Mouse (Mus musculus) liver, postnatal 0 days (tissue): ENCODE measurements around the gene Prss22. TPM values are rescaled to one million over a fixed set of nuclear protein-coding genes. Genes with fewer than 3 reads are reported as not detected.

Experiments used
- microRNA-seq: library from miRNA; unstranded; fragments of <30 nt; microRNA quantifications from one replicate; pipeline ENCODE4, GENCODE M21; 2016
- polyA plus RNA-seq: library from polyadenylated mRNA; unstranded; fragments of >200 nt; fragmentation: Nextera tagmentation; extraction: Ambion mirVana; gene quantifications from 2 replicates; pipeline ENCODE4 v1.2.1, GENCODE M21; 2015

The Prss22 gene
- polyA plus RNA-seq, 1 experiment from 2014 or later, result not detected

Small RNAs within 50 kb of the gene (microRNA-seq; reads per million reads assigned to microRNA genes)
- not detected for gene Gm27700

Other genes with a start within 250 kb of the Prss22 start
- 11.9 TPM in 2 replicates for gene Flywch1, start 226.5 kb downstream of the Prss22 start, polyA plus RNA-seq
- 2.3 and 2.4 TPM in 2 replicates for gene Flywch2, start 212.0 kb downstream of the Prss22 start, polyA plus RNA-seq
- gene Srrm2, start 207.6 kb downstream of the Prss22 start, polyA plus RNA-seq, result 132 and 137 TPM in 2 replicates
- gene Elob, start 169.0 kb downstream of the Prss22 start, polyA plus RNA-seq, result 458 and 460 TPM in 2 replicates
- gene Prss33, start 162.0 kb downstream of the Prss22 start, polyA plus RNA-seq, result not detected in 2 replicates
- not detected in 2 replicates for gene Prss32, start 154.2 kb downstream of the Prss22 start, polyA plus RNA-seq
- gene Prss41, start 153.9 kb downstream of the Prss22 start, polyA plus RNA-seq, result 0.06 and 0.25 TPM in 2 replicates
- gene Prss21, start 130.0 kb downstream of the Prss22 start, polyA plus RNA-seq, result not detected in 2 replicates
- not detected in 2 replicates for gene Dcpp1, start 117.2 kb downstream of the Prss22 start, polyA plus RNA-seq
- not detected in 2 replicates for gene Dcpp2, start 117.2 kb downstream of the Prss22 start, polyA plus RNA-seq
- not detected in 2 replicates for gene Dcpp3, start 80.6 kb downstream of the Prss22 start, polyA plus RNA-seq
- gene Sbp, start 56.4 kb downstream of the Prss22 start, polyA plus RNA-seq, result not detected in 2 replicates
- gene Sbpl, start 42.8 kb downstream of the Prss22 start, polyA plus RNA-seq, result not detected in 2 replicates
- gene Prss30, start 17.5 kb downstream of the Prss22 start, polyA plus RNA-seq, result 0.09 and 0.14 TPM in 2 replicates
- gene Prss27, start 40.0 kb upstream of the Prss22 start, polyA plus RNA-seq, result not detected in 2 replicates
- gene Kctd5, start 75.4 kb upstream of the Prss22 start, polyA plus RNA-seq, result 6.8 and 7.7 TPM in 2 replicates
- gene Pdpk1, start 152.8 kb upstream of the Prss22 start, polyA plus RNA-seq, result 19.3 and 20.5 TPM in 2 replicates
- gene Amdhd2, start 165.7 kb upstream of the Prss22 start, polyA plus RNA-seq, result 18.5 and 20.0 TPM in 2 replicates
- 422 and 445 TPM in 2 replicates for gene Atp6v0c, start 171.6 kb upstream of the Prss22 start, polyA plus RNA-seq
- gene Tbc1d24, start 207.5 kb upstream of the Prss22 start, polyA plus RNA-seq, result 2.0 and 4.2 TPM in 2 replicates
- gene Ntn3, start 211.4 kb upstream of the Prss22 start, polyA plus RNA-seq, result 0.37 and 0.45 TPM in 2 replicates
- gene Tedc2, start 222.8 kb upstream of the Prss22 start, polyA plus RNA-seq, result 6.7 and 7.4 TPM in 2 replicates